Mouse (Mus musculus): ENCODE measurements around the gene Olfr1020.
A peak's percentile ranks its signal among the peaks of the same experiment; 100 is the strongest.

Olfr1020 gene

GRCm38 (mm10) chr2:85846730-85847129 is at the start of gene Olfr1020:
Olfr1020 (plus strand) TSS chr2:85847030.
- peak; percentile 1 for DNase-seq (ENCODE audit: low read depth, low spot score)

- no peak for DNase-seq (ENCODE audit: low read depth, low spot score)
Measured at GRCm38 (mm10) chr2:85802444-85802843, 44.4 kb upstream of the Olfr1020 start, which contains the start of gene Olfr1016. Olfr1016 (minus strand) TSS chr2:85802544.

DNA sequence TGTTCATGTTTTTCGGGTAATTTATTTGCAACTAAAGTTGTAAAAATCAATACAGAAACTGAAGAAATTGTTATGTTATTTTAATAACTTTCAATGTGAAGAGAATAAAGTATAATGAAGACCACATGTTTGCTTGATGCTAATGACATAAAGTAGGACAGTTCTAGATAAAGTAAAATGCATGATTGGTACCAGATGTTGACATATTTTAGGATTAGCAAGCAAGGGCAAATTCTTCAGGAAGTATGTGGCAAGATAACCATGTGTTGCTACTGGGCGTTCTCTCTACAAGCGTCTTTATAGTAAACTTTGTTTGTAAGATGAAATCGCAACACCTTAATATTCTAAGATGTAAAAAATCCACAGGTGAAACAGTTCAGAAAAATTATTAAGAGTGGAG is 42.3 kb upstream of the Olfr1020 start:
- no peak for DNase-seq (ENCODE audit: low read depth, low spot score)

GRCm38 (mm10) chr2:85818179-85818578 is 28.7 kb upstream of the Olfr1020 start, which contains the start of gene Olfr1018:
Olfr1018 (plus strand) TSS chr2:85818479.
- DNase-seq (ENCODE audit: low read depth, low spot score), result no peak

- no peak for DNase-seq (ENCODE audit: low read depth, low spot score)
Measured at GRCm38 (mm10) chr2:85845383-85845782, 1.4 kb upstream of the Olfr1020 start, which contains the start of gene Olfr1019. Olfr1019 (minus strand) TSS chr2:85845483.

GRCm38 (mm10) chr2:85868294-85868693 is 21.5 kb downstream of the Olfr1020 start, which contains the start of gene Olfr1022:
Olfr1022 (plus strand) TSS chr2:85868594.
- no peak for DNase-seq (ENCODE audit: low read depth, low spot score)

- DNase-seq (ENCODE audit: low read depth, low spot score), result no peak
Measured at GRCm38 (mm10) chr2:85885340-85885739, 38.5 kb downstream of the Olfr1020 start, which contains the start of gene Olfr1023. Olfr1023 (plus strand) TSS chr2:85885640.

Data from brain, adult 2 months (tissue).